Mouse (Mus musculus) C2C12 (cell line): ENCODE data around the gene Kif6. TPM values are rescaled to one million over a fixed set of nuclear protein-coding genes. Genes with fewer than 3 reads are reported as not detected.

ENCODE experiments used
- H3K27me3 ChIP-seq: one replicate; pipeline ENCODE4 v1.6.1; 2011; ENCODE audit not compliant: control insufficient read depth, insufficient read depth, insufficient read length
- H3K36me3 ChIP-seq: one replicate; pipeline ENCODE4 v1.6.1; 2011; ENCODE audit not compliant: control insufficient read depth, insufficient read depth
- H3K4me3 ChIP-seq: one replicate; pipeline ENCODE4 v1.5.1; 2011; ENCODE audit warnings: mild to moderate bottlenecking, control low read depth; ENCODE audit not compliant: poor library complexity, insufficient read depth, severe bottlenecking
- H3K79me2 ChIP-seq: one replicate; pipeline ENCODE4 v1.6.1; 2011; ENCODE audit not compliant: control insufficient read depth, insufficient read depth
- H3K79me3 ChIP-seq: one replicate; pipeline ENCODE4 v1.6.1; 2011; ENCODE audit warnings: low read depth, control low read depth
- H3ac ChIP-seq: one replicate; pipeline ENCODE3; 2011; ENCODE audit warnings: low read depth; ENCODE audit not compliant: control insufficient read depth, insufficient read length
- CEBPB ChIP-seq: IDR thresholded peaks from one replicate; pipeline ENCODE4 v1.6.1; 2011; ENCODE audit warnings: low read depth, mild to moderate bottlenecking, control low read depth, moderate library complexity
- CTCF ChIP-seq: IDR thresholded peaks from one replicate; pipeline ENCODE4 v1.5.1; 2011; ENCODE audit not compliant: control insufficient read depth, insufficient read depth, insufficient read length
- FOSL1 ChIP-seq: IDR thresholded peaks from one replicate; pipeline ENCODE4 v1.8.0; 2011; ENCODE audit warnings: mild to moderate bottlenecking, low read length; ENCODE audit not compliant: poor library complexity, insufficient read depth, severe bottlenecking
- MAX ChIP-seq: IDR thresholded peaks from one replicate; pipeline ENCODE4 v1.6.1; 2011; ENCODE audit warnings: mild to moderate bottlenecking, control low read depth
- MYOD1 ChIP-seq: IDR thresholded peaks from one replicate; pipeline ENCODE4 v1.6.1; 2011; ENCODE audit warnings: low read depth; ENCODE audit not compliant: control insufficient read depth, insufficient read length
- MYOG ChIP-seq: IDR thresholded peaks from one replicate; pipeline ENCODE4 v1.6.1; 2011; ENCODE audit not compliant: control insufficient read depth, insufficient read length; ENCODE audit errors: extremely low read depth
- USF1 ChIP-seq: IDR thresholded peaks from one replicate; pipeline ENCODE4 v1.6.1; 2011; ENCODE audit warnings: low read depth, mild to moderate bottlenecking, control low read depth, moderate library complexity
- polyA plus RNA-seq: library from polyadenylated mRNA; unstranded; fragments of >200 nt; fragmentation: generic; extraction: Trizol; gene quantifications from one replicate; pipeline ENCODE4 v1.2.1, GENCODE M21; 2012; ENCODE audit warnings: missing spikeins

Kif6 gene
- polyA plus RNA-seq, 1 experiment, result 0.27 TPM

GRCm38 (mm10) chr17:49787351-49787750 is 172.4 kb downstream of the Kif6 start:
- Histone ChIP-seq H3K4me3 (no peak overlapping the region), H3K36me3 (no peaks in the 10 kb centered on the region), H3ac (no peak overlapping the region), H3K79me3 (no peaks in the 10 kb centered on the region), H3K27me3 (no peaks in the 10 kb centered on the region), H3K79me2 (no peaks in the 10 kb centered on the region)
- TF ChIP-seq USF1 (no peak), MYOD1 (no peak)

- Histone ChIP-seq H3K79me2 (no peaks in the 10 kb centered on the region), H3K4me3 (no peak overlapping the region), H3ac (no peak overlapping the region), H3K36me3 (no peaks in the 10 kb centered on the region), H3K27me3 (no peaks in the 10 kb centered on the region), H3K79me3 (no peaks in the 10 kb centered on the region)
- TF ChIP-seq CEBPB (no peak), USF1 (no peak), CTCF (no peak), FOSL1 (no peak), MYOD1 (no peak), MAX (no peak), MYOG (no peak)
Measured at GRCm38 (mm10) chr17:49788187-49788974, 173.4 kb downstream of the Kif6 start.

- H3K79me2 ChIP-seq, result no peaks in the 10 kb centered on the region
- no peaks in the 10 kb centered on the region for H3K36me3 ChIP-seq
- no peaks in the 10 kb centered on the region for H3K79me3 ChIP-seq
- no peaks in the 10 kb centered on the region for H3K27me3 ChIP-seq
- H3ac ChIP-seq, result no peak overlapping the region
- H3K4me3 ChIP-seq, result no peak overlapping the region
- TF ChIP-seq MAX (no peak), CEBPB (no peak), FOSL1 (no peak), MYOG (no peak), MYOD1 (no peak), CTCF (no peak), USF1 (no peak)
Measured at GRCm38 (mm10) chr17:49791546-49791945, 176.6 kb downstream of the Kif6 start.

GRCm38 (mm10) chr17:49792217-49792743 is 177.3 kb downstream of the Kif6 start:
- Histone ChIP-seq H3K27me3 (no peaks in the 10 kb centered on the region), H3ac (no peak overlapping the region), H3K4me3 (no peak overlapping the region), H3K36me3 (no peaks in the 10 kb centered on the region), H3K79me2 (no peaks in the 10 kb centered on the region), H3K79me3 (no peaks in the 10 kb centered on the region)
- TF ChIP-seq MYOG (no peak), CEBPB (no peak), MAX (no peak), FOSL1 (no peak), USF1 (no peak), MYOD1 (no peak), CTCF (no peak)

GRCm38 (mm10) chr17:49792946-49793345 is 178.0 kb downstream of the Kif6 start:
- Histone ChIP-seq H3K36me3 (no peaks in the 10 kb centered on the region), H3K27me3 (no peaks in the 10 kb centered on the region), H3K79me3 (no peaks in the 10 kb centered on the region), H3K79me2 (no peaks in the 10 kb centered on the region), H3K4me3 (no peak overlapping the region), H3ac (no peak overlapping the region)
- no peak for TF ChIP-seq USF1
- no peak for TF ChIP-seq CTCF
- TF ChIP-seq MYOG, result no peak
- TF ChIP-seq MYOD1, result no peak
- no peak for TF ChIP-seq CEBPB
- TF ChIP-seq MAX, result no peak
- TF ChIP-seq FOSL1, result no peak
